Mouse (Mus musculus): Measurements from ENCODE around the gene Gba.

Gene Gba

DNA sequence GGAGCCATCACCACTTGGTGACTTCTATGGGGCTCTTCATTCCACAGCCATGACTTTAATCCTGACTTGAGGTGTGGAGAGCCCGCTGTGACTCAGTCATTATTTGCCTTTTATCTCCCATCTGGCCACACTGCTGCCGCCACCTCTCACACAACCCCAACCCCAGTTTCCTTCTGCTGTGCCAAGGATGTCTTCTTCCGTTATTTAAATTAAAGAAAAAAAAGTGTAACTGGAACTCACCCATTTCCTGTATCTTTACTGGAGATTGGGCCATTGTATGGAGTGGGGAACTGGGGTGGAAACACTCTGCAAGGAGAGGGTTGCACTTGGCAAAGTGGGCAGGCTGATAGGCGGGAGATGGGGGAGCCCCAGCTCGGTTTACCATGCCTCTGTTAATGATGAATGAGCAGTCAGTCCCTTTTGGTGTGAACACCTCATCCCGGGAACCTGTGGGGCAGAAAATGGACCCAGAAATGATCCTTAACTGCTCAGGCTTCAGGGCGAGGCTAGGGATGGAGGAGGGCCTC lies 20.1 kb upstream of the Gba start:
- DNase-seq (ENCODE audit: low read depth, low spot score): no peak

DNA sequence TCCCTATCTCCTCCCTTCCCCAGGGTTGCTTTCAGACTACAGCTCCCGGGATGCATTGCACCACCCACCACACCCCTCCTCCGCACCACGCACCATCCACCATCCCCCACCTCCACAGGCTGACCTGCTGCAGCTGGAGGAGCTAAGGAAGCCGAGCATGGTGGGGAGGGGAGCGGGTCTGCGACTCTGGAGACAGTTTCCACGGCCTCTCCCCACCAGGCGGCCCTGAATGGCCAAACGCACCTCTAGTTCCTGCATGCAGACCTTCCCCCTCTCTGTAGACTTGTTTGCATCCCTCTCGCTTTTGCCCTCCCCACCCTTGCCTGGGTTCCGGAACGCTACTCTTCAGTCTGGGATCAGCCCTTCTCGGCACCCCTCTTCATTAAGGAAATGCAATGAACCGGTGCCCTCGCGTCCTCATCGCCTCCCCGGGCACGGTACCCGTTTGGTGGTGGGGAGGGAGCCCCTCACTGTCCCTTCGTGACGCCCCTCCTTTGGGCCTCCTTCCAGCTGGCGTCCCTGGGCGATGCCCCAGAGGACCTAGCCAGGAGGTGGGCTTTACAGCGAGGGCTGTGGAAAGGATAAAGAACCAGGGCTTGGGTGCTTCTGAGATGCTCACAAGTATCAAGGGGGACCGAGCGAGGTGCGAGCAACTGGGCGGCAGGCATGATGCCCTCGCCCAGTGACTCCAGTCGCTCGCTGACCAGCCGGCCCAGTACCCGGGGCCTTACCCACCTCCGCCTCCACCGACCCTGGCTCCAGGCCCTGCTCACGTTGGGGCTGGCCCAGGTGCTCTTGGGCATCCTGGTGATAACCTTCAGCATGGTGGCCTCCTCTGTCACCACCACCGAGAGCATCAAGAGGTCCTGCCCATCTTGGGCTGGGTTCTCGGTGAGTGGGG lies 19.4 kb upstream of the Gba start, which contains the start of gene Fam189b:
Gene Fam189b, plus strand, starts transcription at position 86 of the 901 bp plus-strand sequence.
- no peak for DNase-seq (ENCODE audit: low read depth, low spot score)

DNA sequence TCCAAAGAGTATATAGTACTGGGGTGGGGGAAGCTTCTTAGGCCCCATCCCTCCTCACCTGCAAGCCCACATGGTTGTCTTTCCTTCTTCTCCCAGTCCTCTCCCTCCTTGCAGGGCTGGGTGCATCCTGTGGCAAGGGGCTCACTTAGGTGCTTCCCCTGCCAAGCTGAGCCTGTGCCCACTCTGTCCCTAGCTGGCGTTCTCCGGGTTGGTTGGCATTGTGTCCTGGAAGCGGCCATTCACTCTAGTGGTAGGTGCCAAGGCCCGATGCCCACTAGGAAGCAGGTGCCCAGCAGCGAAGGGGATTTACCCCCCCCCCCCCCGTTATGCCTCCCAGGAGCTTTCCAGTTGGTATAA lies 18.8 kb upstream of the Gba start:
- no peak for DNase-seq (ENCODE audit: low read depth, low spot score)

DNA sequence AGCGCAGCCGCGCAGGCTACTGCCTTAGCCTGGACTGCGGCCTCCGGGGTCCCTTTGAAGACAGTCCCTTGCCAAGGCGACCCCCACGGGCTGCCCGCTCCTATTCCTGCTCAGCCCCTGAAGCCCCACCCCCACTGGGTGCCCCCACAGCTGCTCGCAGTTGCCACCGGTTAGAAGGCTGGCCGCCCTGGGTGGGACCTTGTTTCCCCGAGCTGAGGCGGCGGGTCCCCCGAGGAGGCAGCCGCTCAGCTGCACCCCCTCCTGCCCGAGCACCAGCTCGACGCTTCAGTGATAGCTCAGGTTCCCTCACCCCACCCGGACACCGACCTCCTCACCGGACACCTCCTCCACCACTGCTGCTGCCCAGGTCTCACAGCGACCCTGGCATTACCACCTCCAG lies 15.5 kb upstream of the Gba start:
- DNase-seq (ENCODE audit: low read depth, low spot score): no peak

DNA sequence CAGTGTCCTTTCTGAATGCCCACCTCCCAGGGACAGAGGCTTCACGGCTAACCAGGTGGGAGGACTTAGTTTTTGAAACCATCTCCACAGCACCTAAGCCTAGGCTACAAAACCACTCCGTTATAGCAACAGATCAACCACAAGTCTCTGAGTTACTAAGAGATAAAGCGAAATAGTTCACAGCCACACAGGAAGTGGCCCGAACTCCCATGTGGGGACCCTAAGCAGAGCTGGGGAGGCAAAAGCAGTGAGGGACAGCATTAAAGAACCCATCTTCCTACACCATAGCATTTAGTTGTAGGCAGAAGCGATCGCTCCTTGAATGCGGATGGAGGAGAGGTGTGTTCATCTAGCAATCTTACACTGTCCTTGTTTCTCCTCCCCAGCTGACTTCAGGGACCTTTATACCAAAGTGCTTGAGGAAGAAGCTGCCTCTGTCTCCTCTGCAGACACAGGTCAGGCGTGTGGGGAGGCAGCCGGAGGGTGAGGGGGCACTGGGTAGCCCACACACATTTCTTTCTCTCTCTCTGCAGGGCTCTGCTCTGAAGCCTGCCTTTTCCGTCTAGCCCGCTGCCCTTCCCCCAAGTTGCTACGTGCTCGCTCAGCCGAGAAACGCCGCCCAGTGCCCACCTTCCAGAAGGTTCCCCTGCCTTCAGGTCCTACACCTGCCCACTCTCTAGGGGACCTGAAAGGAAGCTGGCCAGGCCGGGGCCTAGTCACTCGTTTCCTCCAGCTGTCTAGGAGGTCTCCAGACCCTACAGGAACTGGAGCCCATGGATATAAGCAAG lies 14.8 kb upstream of the Gba start:
- no peak for DNase-seq (ENCODE audit: low read depth, low spot score)

DNA sequence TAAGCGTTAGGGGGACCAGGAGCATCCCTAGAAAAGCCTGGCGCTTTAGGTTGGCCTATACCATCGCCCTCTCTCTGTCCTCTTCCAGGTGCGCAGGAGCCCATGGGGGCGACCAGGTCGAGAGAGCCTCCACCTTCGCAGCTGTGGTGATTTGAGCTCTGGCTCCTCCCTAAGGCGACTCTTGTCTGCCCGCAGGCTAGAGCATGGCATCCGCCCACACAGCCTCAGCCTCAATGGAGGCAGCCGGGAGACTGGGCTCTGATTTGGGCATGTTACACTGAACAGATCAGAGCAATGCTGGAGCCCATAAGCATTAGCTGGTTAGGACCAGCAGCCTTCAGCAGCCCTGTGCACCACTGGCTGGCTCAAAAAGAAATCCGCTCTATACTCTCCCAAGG lies 14.3 kb upstream of the Gba start:
- DNase-seq (ENCODE audit: low read depth, low spot score): no peak

DNA sequence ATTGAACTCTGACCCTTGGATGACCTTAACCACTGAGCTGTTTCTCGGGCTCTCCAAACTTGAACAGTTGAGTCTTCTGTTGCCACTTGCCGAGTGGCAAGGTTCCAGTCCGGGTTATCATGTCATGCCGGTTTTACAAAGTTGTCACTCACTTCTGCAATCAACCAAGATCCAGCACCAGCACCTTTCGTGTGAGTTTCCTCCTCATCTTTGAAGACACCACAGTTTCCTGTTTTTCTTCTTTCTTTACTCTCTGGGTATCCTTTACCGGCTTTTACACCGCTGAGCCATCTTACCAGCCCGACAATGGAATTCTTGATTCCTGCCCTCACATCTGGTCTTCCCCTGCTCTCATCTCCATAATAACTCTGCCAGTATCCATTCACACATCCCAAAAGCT lies 12.3 kb upstream of the Gba start:
- no peak for DNase-seq (ENCODE audit: low read depth, low spot score)

DNA sequence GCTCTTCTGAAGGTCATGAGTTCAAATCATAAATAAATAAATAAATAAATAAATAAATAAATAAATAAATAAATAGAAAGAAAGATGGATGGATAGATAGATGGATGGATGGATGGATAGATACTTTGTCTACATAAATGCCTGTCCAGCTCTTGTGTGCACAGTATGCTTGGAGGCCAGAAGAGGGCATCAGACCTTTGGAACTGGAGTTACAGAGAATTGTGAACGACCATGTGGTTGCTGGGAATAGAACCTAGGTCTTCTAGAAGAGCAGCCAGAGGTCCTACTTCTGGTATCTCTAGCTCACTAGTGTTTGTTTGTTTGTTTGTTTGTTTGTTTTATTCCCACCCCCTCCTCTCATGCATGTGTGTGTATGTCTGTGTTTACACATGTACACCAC lies 9.4 kb upstream of the Gba start:
- no peak for DNase-seq (ENCODE audit: low read depth, low spot score)

DNA sequence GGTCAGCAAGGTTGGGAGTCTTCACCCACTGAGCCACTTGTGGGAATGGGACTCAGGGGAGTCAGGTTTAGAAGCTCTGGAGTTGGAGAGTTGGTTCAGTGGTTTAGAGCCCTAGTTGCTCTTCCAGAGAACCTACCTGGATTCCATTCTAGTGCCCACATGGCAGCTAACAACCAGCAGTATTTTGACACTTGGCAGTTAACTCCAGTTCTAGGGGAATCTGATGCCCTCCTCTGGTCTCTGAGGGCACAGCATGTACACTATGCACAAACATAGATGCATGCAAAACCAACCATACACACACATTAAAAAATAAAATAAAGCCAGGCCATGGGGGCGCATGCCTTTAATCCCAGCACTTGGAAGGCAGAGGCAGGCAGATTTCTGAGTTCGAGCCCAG lies 8.9 kb upstream of the Gba start:
- DNase-seq (ENCODE audit: low read depth, low spot score): no peak

DNA sequence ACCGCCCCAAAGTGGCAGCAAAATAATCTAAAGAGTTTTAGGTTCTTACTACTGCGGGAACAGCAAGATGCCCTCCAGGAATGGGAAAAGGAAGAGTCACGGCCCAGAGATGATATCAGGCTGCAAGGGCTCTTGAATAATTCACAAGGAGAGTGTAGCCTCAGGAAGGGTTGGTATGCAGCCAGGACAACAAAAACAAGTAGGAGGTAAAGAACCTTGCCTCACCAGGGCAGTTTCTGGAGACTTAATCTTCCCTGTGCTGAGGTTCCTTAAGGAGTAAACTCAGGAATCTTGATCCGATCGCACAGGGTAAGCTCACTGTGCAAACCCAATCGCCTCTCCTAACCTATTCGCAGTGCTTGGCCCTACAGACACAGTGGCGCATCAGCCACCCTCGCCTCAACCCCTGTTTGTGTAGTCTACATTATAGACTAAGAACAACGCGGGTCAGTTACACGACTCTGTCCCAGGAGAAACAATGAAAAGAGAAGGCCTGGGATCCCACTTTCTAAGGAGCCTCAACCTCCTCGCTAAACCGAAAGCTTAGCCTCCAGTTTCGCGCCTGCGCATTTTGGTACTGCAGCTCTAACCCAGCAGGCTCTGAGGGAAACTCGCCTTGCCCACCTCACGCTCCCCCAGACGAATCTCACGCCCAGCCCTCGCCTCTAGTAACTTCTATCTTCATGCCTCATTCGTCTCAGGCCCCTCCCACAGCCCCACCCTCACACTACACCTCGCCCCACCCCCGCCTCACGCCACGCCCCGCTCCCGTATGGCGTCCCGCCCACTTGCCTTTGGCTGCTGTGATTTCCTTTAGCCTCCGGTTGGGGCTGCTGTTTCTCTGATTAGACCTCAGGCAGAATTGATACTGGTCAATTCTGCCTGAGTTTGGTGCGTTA lies 6.5 kb upstream of the Gba start:
- peak; percentile 73 for DNase-seq (ENCODE audit: low read depth, low spot score)

DNA sequence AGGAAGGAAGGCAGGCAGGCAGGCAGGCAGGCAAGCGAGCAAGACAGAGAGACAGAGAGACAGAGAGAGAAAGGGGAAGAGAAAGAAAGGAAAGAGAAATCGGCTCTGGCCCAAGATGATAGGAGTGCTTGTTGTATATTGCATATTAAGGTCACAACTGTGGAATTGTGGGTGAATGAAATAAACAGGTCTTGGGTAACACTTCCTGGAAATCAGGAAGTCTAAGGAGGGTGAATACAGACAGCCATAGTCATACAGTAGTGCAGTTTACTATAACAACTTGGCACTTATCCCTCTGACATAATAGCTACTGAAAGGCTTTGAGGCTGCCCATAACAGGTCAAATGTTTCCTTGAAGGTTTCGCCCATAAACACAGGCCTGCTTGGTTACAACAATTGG lies 2.9 kb upstream of the Gba start:
- no peak for DNase-seq (ENCODE audit: low read depth, low spot score)

DNA sequence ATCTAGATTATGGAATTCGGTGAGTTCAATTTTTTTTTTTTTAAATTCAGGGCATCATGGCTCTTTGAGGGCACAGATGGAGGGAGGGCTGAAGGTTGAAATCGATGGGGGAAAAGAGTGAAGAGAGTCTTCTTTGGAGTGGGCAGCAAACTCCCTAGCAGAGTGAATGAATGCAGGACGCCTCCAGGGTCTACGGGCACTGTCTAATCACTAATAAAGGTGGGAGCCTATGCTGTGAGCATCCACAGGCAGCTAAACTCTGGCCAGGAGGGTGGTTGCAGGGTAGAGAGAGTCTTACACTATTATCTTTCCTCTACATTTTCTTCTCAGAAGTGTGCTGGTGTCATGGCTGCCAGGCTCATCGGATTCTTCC lies 400 bp downstream of the Gba start:
- no peak for DNase-seq (ENCODE audit: low read depth, low spot score)

DNA sequence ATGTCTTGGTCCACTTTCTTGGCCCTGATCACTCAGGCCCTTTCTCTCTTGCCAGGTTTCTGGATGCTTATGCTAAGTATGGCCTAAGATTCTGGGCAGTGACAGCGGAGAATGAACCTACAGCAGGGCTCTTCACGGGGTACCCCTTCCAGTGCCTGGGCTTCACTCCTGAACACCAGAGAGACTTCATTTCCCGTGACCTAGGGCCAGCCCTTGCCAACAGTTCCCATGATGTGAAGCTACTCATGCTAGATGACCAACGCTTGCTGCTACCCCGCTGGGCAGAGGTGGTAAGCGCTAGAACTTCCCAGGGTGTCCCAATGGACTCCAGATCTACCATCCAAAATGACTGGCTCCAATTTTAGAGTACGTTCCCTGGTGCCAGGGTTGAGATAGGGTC lies 3.4 kb downstream of the Gba start:
- DNase-seq (ENCODE audit: low read depth, low spot score): no peak

DNA sequence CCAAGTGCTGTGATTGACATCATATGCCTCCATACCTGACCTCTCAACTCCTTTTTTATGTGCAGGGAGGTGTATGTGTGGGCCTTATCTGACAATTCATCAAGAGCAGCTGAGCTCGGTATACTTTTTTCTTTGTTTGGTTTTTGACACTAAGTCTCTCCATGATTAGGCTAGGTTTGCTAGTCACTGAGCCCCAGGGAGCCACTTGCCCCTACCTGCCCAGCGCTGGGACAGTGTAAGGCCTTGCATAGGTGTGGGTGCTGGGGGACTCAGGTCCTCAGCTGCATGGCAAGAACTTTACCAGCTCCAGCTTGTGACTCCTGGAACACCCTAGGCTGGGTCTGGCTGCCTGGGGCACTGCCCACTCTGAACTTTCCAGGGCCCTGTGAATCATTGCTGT lies 4.0 kb downstream of the Gba start:
- no peak for DNase-seq (ENCODE audit: low read depth, low spot score)

DNA sequence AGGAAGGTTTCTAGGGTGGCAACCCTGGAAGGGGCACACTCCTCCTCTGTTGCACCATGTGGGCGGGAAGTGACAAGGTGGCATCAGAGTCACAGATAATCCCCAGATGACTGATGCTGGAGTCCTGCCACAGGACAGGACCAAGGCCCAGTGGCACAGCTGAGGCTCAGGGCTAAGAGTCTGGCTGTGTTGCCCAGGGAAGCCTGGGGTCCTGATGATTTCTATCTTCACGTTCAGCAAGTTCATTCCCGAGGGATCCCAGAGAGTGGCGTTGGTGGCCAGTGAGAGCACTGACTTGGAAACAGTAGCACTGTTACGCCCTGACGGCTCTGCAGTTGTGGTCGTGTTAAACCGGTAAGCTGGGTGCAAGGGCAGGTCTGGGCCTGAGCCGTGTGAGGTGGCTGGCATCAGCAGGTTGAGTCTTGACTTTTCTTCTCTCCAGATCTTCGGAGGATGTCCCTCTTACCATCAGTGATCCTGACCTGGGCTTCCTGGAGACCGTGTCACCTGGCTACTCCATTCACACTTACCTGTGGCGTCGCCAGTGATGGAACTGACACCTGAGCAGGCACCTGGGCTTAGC lies 5.4 kb downstream of the Gba start:
- no peak for DNase-seq (ENCODE audit: low read depth, low spot score)

DNA sequence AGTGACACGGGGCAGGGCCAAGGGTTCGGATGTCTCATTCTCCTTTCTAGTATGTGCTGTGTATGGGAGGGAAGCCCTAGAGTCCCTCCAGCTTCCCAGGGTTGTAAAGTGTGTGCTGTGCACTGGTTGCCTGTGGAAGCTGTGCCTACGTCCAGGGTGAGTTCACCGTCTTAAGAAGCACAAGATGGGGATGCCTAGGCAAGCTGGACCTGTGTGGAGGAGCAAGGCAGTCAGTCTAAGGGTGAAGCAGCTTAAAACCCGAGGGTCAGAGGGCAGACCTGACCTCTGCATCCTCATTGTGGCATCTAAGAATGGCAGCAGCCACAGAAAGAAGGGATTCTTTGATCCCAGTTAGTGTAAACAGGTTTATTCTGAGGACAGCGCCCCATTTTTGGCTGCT lies 6.0 kb downstream of the Gba start:
- DNase-seq (ENCODE audit: low read depth, low spot score): no peak

DNA sequence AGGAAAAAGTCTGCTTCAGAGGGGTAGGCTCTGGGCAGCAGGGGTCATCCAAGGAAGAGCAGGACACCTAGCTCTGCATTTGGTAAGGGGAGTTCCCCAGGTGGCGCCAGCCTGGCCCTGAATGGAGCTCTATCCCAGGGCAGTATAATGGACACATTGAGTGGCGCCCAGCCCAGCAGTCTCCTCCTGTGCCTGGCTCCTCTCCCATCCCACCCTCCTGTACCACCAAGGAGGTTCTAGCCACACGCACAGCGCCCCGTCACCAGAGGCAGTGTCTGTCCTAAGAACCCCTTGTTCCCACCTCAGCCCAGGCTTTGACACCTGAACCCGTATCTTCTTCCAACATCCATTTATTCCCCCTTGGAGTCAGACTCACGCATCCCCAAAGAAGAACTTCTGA lies 7.0 kb downstream of the Gba start:
- no peak for DNase-seq (ENCODE audit: low read depth, low spot score)

DNA sequence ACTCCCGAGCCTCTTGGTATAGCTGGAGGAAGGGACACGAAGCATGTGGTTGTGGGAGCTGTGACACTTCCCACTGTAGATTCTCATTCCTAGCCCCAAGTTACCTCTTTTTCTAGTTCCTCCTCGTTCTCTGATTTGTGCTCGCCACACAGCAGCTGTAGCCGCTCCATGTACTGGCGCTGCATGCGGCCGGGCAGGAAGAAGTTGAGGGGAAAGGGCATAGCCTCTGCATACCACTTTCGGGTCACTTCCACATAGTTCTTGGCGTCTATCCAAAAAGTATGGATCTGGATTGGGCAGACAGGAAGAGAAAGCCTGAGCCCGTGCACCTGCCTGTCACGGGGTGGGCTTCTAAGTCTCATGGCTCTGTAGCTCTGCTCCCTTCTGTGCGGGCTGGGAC lies 7.4 kb downstream of the Gba start:
- DNase-seq (ENCODE audit: low read depth, low spot score): no peak

DNA sequence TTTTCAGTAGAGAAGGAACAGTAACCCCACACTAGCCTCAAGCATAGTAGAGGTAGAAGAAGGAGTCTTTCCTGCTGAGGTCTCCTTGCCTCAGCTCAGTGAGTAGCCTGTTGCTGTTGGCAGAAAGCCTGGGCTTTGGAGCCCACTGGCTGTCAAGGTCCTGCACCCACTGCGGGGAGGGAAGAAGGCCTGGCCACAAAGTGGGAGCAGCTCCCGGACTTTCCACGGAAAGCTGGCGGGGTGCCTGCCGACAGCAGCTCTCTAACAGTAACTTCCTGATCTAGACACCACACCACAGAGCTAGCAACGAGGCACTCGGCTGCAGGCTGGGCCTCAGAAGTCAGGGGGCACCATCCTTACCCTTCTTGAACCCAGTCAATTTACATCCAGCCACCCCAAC lies 8.0 kb downstream of the Gba start:
- DNase-seq (ENCODE audit: low read depth, low spot score): no peak

DNA sequence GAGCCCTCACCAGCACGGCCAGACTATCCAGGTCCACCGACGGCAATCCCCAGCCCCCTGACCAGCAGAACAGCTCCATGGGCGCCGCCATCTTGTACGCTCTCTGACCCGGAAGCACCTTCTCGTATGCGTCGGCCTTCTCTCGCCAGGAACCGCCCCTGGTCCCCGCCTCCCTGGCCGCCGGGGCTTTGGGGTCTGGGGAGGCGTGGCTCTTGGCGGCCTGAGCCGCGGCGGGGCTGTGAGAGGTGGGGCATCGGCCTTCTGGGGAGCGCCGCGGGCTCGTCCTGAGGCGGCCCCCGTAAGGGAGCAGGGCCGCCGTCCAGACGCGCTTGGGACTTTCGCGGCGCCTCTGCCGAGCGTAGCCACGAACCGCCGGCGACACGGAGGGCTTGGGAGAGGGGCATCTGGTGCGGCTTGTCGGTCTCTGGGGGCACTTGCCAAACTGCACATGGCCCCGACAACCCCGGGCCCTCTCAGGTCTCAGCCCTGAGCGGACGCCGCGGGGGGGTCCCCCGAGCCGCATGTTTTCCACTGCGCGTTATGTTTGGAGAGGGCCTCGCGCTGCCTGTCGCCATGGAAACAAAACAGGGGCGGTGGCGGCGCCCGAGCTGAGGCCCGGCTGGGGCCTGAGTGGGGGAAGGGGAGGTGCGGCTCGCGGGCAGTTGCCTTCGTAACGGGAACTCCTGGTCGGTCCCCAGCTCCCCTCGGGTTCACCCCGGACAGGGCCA lies 11.2 kb downstream of the Gba start:
- DNase-seq (ENCODE audit: low read depth, low spot score): peak; percentile 79
